Mouse (Mus musculus): Measurements from ENCODE around the gene Ttll11. TPM values are rescaled to one million over a fixed set of nuclear protein-coding genes. Genes with fewer than 3 reads are reported as not detected.

Ttll11 gene
- polyA plus RNA-seq, 1 experiment from 2014 or later, result 1.4 TPM

DNA sequence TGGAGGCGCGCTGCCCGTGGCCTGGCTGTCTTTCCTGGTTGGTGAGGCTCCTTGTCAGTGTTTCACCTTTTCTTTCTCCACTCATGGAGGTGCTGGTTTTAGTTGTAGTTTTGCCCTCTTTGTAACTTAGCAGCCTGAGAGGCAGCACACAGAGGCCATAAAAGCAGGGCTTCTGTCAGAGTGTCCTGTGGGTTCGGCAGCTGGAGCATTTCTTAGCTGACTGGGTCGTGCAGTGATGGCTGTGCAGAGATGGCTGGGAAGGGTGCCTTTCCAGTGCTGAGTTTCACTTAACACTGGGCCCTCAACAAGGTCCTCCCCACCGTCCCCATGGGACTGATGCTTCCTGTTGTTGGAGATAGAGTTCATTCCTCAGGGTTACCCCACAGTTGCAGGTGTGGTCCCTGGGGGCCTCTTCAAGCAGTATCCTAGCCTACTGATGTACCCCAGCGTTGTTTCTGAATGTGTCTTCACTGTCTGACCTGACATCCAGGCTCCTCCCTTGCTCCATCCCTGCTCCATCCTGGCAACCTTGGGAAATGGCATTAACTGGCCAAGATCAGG is 242.2 kb downstream of the Ttll11 start:
- no peak overlapping the region for H3K4me2 ChIP-seq (replicated peaks)
- H3K36me3 ChIP-seq, result no peaks in the 10 kb centered on the region
- no peak overlapping the region for H3K4me3 ChIP-seq (replicated peaks)
- H3K27ac ChIP-seq (replicated peaks), result no peak overlapping the region
- ATAC-seq (ENCODE audit: insufficient number of reproducible peaks, low FRiP score, low TSS enrichment, low read depth), result no peak
- peaks cover 17% of the 10 kb centered on the region for H3K4me1 ChIP-seq
- no peaks in the 10 kb centered on the region for H3K27me3 ChIP-seq
- 76% methylated on average over 7 of the region's 7 CpGs for WGBS
- no peaks in the 10 kb centered on the region for H3K9me3 ChIP-seq (replicated peaks)
- H3K9ac ChIP-seq, result no peak overlapping the region

- Histone ChIP-seq H3K4me1 (peaks cover 17% of the 10 kb centered on the region), H3K27me3 (no peaks in the 10 kb centered on the region), H3K4me2 (replicated peaks) (no peak overlapping the region), H3K4me3 (replicated peaks) (no peak overlapping the region), H3K36me3 (peaks cover 4% of the 10 kb centered on the region), H3K27ac (replicated peaks) (no peak overlapping the region), H3K9ac (no peak overlapping the region), H3K9me3 (replicated peaks) (no peaks in the 10 kb centered on the region)
- WGBS, result 55% methylated on average over 2 of the region's 2 CpGs
- no peak for ATAC-seq (ENCODE audit: insufficient number of reproducible peaks, low FRiP score, low TSS enrichment, low read depth)
These were observed 243.7 kb downstream of the Ttll11 start for GRCm38 (mm10) chr2:35736061-35736460.

- H3K4me2 ChIP-seq (replicated peaks), result no peak overlapping the region
- H3K4me3 ChIP-seq (replicated peaks), result no peak overlapping the region
- no peaks in the 10 kb centered on the region for H3K27me3 ChIP-seq
- WGBS, result 96% methylated on average over 2 of the region's 2 CpGs
- peaks cover 9% of the 10 kb centered on the region for H3K36me3 ChIP-seq
- H3K4me1 ChIP-seq, result peaks cover 13% of the 10 kb centered on the region
- no peaks in the 10 kb centered on the region for H3K9me3 ChIP-seq (replicated peaks)
- no peak overlapping the region for H3K27ac ChIP-seq (replicated peaks)
- ATAC-seq (ENCODE audit: insufficient number of reproducible peaks, low FRiP score, low TSS enrichment, low read depth), result no peak
- H3K9ac ChIP-seq, result no peak overlapping the region
These were observed 244.7 kb downstream of the Ttll11 start for GRCm38 (mm10) chr2:35735001-35735400.

DNA sequence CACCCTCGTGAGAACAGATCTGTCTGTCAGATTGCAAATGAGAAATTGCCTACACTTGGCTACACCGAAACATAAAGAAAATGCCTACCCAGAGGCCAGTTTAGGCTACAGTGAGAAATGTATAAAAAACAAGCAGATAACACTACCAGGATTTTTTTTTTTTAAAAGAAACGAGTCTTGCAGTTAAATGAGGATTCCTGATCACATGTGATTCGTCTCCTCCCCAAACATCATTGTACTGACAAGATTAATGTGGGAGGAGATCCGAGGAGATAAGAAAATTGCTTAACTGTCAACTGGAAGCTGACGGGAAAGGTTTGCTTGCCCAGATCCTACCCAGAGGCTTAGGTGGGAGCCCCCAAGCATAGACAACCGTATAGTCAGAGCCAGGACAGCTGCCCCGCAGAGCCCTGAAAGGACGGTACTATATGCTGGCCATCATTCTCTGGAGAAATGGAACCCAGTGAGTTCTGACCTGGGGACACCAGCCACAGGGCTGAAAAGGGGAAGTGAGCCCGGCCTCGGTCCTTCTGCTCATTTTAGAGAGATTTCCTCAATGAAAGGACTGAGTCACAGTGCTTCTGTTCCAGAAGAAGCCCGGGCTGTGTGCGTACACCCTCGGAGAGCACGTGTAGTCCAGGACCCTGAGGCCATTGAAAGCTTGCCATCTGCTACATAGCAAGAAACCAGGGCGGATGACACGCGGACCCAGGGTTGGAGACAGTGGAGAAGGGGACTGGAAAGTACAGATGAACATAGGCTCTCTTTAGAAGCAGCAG is 247.9 kb downstream of the Ttll11 start:
- Histone ChIP-seq H3K9ac (no peak overlapping the region), H3K9me3 (replicated peaks) (no peaks in the 10 kb centered on the region), H3K4me3 (replicated peaks) (no peak overlapping the region), H3K27ac (replicated peaks) (peak overlapping the region; percentile 17; the same call in 1 of the 2 replicates), H3K4me1 (peaks cover 25% of the 10 kb centered on the region), H3K36me3 (peaks cover 38% of the 10 kb centered on the region), H3K27me3 (no peaks in the 10 kb centered on the region), H3K4me2 (replicated peaks) (no peak overlapping the region)
- 67% methylated on average over 18 of the region's 18 CpGs for WGBS
- ATAC-seq (ENCODE audit: insufficient number of reproducible peaks, low FRiP score, low TSS enrichment, low read depth), result no peak

DNA sequence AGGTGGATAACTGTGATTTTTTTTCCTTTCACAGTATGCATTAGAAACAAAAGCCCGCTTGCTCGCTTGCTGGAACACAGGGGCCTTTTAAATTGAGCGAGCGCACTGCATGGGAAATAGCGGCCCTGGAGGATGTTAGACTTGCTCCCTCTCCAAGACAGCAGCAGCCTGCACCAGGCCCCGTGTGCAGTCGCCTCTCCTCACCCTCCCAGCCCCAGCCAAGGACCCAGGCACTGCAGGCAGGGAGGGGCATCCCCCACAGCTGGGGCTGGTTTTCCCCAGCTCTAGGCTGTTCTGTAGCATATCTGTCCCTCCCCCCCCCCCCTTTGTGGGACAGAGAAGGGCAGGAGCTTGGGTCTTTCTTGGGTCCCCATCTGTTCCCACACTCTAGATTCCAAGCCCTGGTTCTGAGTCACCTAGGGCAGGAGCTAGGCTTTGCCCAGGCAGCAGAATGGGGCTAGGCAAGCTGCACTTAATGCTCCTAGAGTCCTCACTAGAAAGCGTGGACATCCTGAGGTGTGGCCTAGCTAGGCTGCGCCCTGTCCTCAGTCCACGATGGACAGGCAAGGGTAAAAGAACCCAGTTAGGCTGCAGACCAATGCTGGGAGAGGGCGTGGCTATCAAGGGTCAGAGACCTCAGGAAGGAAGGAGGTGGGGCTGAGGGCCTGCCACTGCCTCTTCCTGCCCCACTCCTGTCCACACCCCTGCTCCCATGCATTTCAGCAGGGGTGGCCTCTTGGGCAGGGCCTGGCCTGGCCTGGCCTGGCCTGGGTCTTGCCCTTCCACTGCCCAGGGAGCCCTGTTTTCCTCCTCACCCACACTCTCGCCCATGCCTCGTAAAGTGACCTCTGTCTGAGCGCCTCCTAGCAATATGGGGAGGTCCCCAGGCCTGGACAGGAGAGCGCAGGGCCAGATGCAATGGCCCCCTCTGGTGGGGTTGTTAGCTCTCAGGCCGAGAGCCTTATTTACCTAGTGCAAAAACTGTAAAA is 250.3 kb downstream of the Ttll11 start:
- no peaks in the 10 kb centered on the region for H3K9me3 ChIP-seq (replicated peaks)
- 45% methylated on average over 16 of the region's 16 CpGs for WGBS
- no peaks in the 10 kb centered on the region for H3K27me3 ChIP-seq
- H3K9ac ChIP-seq, result no peak overlapping the region
- H3K4me1 ChIP-seq, result peaks cover 25% of the 10 kb centered on the region
- ATAC-seq (ENCODE audit: insufficient number of reproducible peaks, low FRiP score, low TSS enrichment, low read depth), result peak; percentile 54
- no peak overlapping the region for H3K4me3 ChIP-seq (replicated peaks)
- peaks cover 57% of the 10 kb centered on the region for H3K36me3 ChIP-seq
- H3K27ac ChIP-seq (replicated peaks), result no peak overlapping the region
- H3K4me2 ChIP-seq (replicated peaks), result no peak overlapping the region

GRCm38 (mm10) chr2:35728633-35729032 is 251.1 kb downstream of the Ttll11 start:
- H3K9ac ChIP-seq, result no peak overlapping the region
- whole genome bisulfite sequencing, result 32% methylated on average over 5 of the region's 5 CpGs
- no peak overlapping the region for H3K4me3 ChIP-seq (replicated peaks)
- no peak overlapping the region for H3K27ac ChIP-seq (replicated peaks)
- H3K36me3 ChIP-seq, result peaks cover 60% of the 10 kb centered on the region
- no peak overlapping the region for H3K4me2 ChIP-seq (replicated peaks)
- no peaks in the 10 kb centered on the region for H3K9me3 ChIP-seq (replicated peaks)
- H3K4me1 ChIP-seq, result peaks cover 25% of the 10 kb centered on the region
- no peak for ATAC-seq (ENCODE audit: insufficient number of reproducible peaks, low FRiP score, low TSS enrichment, low read depth)
- no peaks in the 10 kb centered on the region for H3K27me3 ChIP-seq

GRCm38 (mm10) chr2:35723691-35724090 is 256.0 kb downstream of the Ttll11 start:
- Histone ChIP-seq H3K4me2 (replicated peaks) (no peak overlapping the region), H3K9ac (no peak overlapping the region), H3K9me3 (replicated peaks) (no peaks in the 10 kb centered on the region), H3K27me3 (no peaks in the 10 kb centered on the region), H3K36me3 (peaks cover 90% of the 10 kb centered on the region), H3K4me1 (peaks cover 9% of the 10 kb centered on the region), H3K27ac (replicated peaks) (no peak overlapping the region), H3K4me3 (replicated peaks) (no peak overlapping the region)
- no peak for ATAC-seq (ENCODE audit: insufficient number of reproducible peaks, low FRiP score, low TSS enrichment, low read depth)
- WGBS, result 84% methylated on average over 7 of the region's 7 CpGs

DNA sequence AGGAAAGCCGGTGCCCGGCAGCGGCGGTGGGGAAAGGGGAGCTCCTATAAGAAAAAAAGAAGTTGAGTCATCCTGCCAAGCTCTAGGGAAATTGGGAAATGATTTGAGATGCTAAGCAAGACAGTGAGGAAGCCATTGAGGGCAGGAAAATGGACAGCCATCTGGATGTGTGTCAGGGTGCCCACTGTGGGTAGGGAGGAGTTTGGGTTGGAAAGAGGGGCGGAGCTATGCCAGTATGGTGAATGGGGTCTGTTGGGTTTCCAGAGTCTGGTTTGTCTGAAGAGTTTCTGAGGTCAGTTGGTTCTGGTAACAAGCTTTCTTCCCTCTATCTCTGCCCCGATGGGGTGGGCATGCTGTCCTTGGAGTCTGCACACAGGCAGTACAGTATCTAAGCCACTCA is 256.4 kb downstream of the Ttll11 start:
- no peak overlapping the region for H3K4me2 ChIP-seq (replicated peaks)
- no peaks in the 10 kb centered on the region for H3K27me3 ChIP-seq
- WGBS, result 99% methylated on average over 6 of the region's 6 CpGs

DNA sequence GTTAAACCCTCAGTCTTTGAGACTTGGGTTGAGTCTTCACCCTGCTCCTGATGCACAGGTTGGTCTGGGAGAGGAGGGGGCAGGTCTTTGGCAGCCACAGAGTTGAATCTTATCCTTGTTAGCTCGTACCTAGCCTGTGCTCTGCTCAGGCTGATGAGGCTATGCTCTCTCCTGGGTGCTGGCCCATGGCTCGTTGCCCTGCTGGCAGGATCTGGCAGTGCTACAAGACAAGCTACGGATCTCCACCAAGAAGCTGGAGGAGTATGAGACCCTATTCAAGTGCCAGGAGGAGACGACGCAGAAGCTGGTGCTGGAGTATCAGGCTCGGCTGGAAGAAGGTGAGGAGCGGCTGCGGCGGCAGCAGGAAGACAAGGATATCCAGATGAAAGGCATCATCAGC is 256.9 kb downstream of the Ttll11 start:
- ATAC-seq (ENCODE audit: insufficient number of reproducible peaks, low FRiP score, low TSS enrichment, low read depth), result no peak
- Histone ChIP-seq H3K4me2 (replicated peaks) (no peak overlapping the region), H3K9me3 (replicated peaks) (no peaks in the 10 kb centered on the region), H3K4me1 (no peaks in the 10 kb centered on the region), H3K36me3 (peaks cover 90% of the 10 kb centered on the region), H3K9ac (no peak overlapping the region), H3K27ac (replicated peaks) (no peak overlapping the region), H3K27me3 (no peaks in the 10 kb centered on the region), H3K4me3 (replicated peaks) (no peak overlapping the region)
- 92% methylated on average over 9 of the region's 9 CpGs for WGBS

More for the DNA sequence above, 256.4 kb downstream of the Ttll11 start:
- no peak overlapping the region for H3K27ac ChIP-seq (replicated peaks)
- no peak for ATAC-seq (ENCODE audit: insufficient number of reproducible peaks, low FRiP score, low TSS enrichment, low read depth)
- peaks cover 4% of the 10 kb centered on the region; the same call in 1 of the 2 replicates for H3K4me1 ChIP-seq
- peaks cover 90% of the 10 kb centered on the region for H3K36me3 ChIP-seq
- no peak overlapping the region for H3K9ac ChIP-seq
- no peaks in the 10 kb centered on the region for H3K9me3 ChIP-seq (replicated peaks)
- no peak overlapping the region for H3K4me3 ChIP-seq (replicated peaks)

GRCm38 (mm10) chr2:35720956-35721355 is 258.8 kb downstream of the Ttll11 start:
- Histone ChIP-seq H3K36me3 (peaks cover 90% of the 10 kb centered on the region), H3K27ac (replicated peaks) (no peak overlapping the region), H3K4me1 (no peaks in the 10 kb centered on the region), H3K4me3 (replicated peaks) (no peak overlapping the region), H3K9ac (no peak overlapping the region), H3K9me3 (replicated peaks) (no peaks in the 10 kb centered on the region), H3K4me2 (replicated peaks) (no peak overlapping the region), H3K27me3 (no peaks in the 10 kb centered on the region)
- 92% methylated on average over 9 of the region's 9 CpGs for WGBS
- no peak for ATAC-seq (ENCODE audit: insufficient number of reproducible peaks, low FRiP score, low TSS enrichment, low read depth)

GRCm38 (mm10) chr2:35720550-35720949 is 259.2 kb downstream of the Ttll11 start:
- Histone ChIP-seq H3K4me1 (no peaks in the 10 kb centered on the region), H3K9ac (no peak overlapping the region), H3K9me3 (replicated peaks) (no peaks in the 10 kb centered on the region), H3K27me3 (no peaks in the 10 kb centered on the region), H3K36me3 (peaks cover 90% of the 10 kb centered on the region), H3K4me3 (replicated peaks) (no peak overlapping the region), H3K27ac (replicated peaks) (no peak overlapping the region), H3K4me2 (replicated peaks) (no peak overlapping the region)
- ATAC-seq (ENCODE audit: insufficient number of reproducible peaks, low FRiP score, low TSS enrichment, low read depth), result no peak
- WGBS, result 87% methylated on average over 13 of the region's 13 CpGs

Data from embryonic facial prominence, embryonic 15.5 days (tissue).